Mouse (Mus musculus) layer of hippocampus, adult 11-12 months (tissue): ENCODE measurements around the gene Clip4.
"Not testable (repeated sequence)": the region's sequence is repeated elsewhere in the genome, so short reads cannot be mapped to it uniquely, and the experiment has no call there.

Experiments used
- DNase-seq: peaks from one replicate; pipeline ENCODE4 v3.0.0; 2022; ENCODE audit warnings: low spot score

The Clip4 gene

DNA sequence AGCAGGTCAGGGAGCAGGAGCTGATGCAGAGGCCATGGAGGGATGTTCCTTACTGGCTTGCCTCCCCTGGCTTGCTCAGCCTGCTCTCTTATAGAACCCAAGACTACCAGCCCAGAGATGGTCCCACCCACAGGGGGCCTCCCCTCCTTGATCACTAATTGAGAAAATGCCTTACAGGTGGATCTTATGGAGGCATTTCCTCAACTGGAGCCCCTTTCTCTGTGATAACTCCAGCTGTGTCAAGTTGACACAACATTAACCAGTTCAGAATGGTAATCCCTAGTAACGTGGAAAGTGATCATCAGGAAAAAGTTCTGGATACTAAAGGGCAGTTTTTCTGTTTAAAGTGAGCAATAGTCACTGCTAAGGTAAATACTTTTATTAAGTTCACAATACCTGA lies at the start of gene Clip4:
Gene Clip4 (plus strand): TSS at position 301 of the 400 bp plus-strand sequence.
- not testable (repeated sequence) for DNase-seq

DNA sequence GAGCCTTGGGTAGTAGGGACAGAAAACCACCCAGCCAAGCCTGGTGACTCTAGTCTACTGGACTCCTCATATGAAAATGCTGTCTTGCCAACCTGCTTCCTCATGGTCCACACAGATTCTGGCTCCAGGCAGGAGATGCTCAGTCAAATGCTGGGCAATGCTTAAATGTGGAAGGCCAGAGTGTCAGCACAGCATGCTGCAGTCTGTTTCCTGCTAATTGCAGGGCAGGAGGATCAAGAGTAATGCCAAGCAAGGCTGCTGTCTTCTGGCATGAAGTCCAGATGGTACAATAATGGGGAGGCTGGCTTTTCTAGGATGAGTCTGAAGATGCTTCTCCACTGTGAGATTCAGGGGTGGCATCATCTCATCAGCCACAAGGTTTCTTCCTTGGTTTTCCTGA lies 47.8 kb upstream of the Clip4 start:
- DNase-seq, result no peak

DNA sequence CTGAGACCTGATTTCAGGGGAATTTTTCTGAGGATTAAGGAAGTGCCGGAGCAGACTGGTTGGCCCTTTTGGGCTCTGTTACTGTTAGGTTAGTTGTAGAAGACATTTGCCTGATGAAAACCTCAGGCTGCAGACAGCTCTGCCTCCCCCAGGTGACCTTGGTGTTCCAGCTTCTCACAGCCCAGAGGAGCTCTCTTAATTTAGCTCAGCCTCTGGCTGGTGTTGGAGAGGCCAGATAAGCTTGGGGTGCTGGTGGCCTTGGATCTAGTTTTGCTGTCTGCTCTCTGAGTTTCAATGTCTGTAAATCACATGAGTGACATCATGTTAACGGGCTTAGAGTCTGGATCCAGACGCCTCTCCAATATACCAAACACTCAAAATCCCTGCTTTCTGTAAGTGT lies 47.3 kb upstream of the Clip4 start:
- no peak for DNase-seq

DNA sequence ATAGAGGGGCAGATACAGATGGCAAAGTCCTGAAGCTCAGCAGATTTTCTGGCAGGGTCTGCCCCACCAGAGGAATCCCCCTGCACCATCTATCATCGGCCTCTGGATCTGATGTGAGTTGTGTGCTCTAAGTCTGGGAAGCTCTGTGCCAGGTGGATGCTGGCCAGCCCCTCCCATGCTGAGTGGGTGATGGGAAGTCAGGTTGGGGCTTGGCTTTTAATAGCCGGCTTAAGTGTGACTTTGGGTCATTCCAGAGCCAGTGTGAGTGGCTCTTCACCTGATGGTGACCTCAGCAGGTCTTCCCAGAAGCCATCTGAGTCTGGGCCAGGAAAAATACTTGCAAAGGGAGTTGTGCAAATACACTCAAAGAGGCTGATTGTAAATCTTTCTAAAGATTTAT lies 37.6 kb upstream of the Clip4 start:
- no peak for DNase-seq

DNA sequence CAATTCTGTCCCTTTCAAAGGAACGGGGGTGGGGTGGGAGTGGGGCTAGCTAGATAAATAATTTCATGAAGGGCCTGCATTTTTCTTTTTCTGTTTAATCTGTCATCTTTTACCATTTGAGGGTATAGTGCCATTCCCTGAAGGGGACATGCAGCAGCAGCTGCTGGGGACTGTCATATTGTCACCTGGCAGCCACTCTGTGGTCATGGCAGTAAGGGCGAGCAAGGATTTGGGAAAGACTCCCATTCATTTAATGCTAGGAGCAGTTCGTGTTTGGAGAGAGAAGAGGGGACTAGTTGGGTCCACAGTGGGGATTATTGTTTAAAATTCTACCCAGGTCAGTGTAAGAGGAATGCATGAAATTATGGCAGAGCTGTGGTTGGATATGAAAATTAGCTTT lies 31.8 kb upstream of the Clip4 start:
- no peak for DNase-seq

DNA sequence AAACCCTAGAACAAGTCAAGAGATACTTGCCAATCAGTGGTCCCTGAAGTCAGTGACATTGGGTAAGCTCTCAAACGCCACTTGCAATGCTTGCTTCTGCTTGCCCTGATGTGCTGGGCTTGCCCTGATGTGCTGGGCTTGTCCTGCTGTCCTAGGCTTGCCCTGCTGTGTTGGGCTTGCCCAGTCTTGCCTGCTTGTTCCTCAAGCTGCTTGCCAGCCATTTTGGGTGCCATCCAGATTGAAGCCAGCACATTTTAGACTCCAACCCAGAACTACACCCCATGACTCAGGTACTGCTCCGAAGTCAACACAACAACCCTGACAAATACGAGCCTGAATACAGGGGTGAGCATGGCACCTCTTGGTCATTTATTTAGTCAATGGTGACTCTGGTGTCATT lies 26.1 kb upstream of the Clip4 start:
- DNase-seq, result no peak

DNA sequence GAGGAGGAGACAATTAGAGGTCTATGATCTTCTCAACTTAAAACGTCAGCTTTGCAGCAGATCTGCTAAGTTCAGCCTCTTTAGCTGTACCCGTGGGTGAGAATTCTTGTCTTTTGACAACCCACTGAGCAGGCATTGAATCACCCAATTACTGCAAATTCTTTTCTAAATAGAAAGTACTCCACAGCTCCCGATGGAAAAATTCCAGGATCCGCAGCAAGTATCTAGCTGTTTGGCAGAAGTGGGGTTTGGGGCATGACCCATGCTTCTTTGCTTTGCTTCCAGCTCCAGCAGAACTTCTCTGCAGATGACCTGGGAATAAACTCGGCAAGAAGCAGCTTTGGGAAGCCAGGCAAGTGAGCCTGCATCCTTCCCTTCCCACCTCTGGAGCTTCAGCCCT lies 25.3 kb upstream of the Clip4 start:
- peak; percentile 41 for DNase-seq

DNA sequence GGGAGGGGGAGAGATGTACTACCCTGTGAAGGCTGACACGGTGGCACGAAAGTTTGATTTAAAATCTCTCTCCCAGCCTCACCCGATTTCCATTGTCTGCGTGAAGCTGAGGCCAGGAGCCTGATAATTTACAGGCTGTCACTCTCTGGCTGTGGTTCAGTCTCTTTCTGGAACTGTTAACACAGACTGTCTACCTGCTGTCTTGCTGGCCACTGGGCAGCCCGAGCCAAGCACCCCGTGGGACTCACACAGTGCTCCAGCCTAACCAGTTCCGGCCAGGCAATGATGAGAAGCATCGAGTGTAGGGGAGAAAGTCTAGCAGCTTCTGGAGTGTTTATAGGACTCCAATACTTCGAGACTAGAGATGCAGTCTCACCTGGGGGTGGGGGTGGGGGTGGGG lies 22.2 kb upstream of the Clip4 start:
- no peak for DNase-seq

DNA sequence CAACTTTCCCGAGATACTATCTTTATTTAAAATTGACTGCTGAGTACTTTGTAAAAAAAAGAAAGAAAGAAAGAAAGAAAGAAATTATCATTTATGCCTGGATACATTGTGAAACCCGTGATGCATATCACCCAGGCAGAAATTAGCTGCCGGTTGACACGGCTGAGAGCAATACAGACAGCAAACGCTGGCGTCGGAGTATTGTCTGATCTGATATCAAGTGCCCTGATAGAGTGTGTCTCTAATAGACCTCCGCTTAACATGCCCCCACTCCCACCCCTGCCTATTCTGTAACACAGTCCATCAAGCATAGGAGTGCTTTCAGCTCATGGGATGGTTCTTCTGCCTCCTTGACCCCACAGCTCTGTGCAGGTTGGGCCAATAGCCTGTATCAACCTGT lies 20.7 kb upstream of the Clip4 start:
- DNase-seq, result no peak

DNA sequence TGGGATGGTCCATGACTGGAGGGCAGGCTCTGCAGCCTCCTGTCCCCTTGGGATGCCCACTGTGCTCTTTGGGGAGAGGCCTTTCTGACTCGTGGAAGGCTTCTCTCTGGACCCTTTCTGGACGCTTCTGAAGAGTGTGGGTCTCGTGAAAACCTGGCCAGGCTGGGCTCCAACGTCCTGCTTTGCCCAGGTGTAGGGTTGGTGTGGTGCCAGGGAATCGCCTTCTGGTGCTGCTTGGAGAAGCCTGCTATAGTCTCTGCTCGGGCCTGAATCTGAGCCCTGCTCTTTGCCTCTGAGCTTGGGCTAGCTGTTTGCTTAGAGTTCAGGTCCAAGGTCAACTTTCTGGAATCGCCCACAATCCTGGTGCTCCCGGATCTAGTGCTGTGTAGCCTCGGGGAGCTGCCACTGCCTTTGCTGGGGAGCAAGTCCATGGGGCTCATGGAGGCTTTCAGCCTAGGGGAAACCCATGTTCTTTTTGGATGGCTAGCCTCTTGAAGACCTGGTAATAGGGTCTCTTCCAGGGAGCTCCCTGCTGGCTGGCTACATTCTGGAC lies 18.6 kb upstream of the Clip4 start:
- DNase-seq, result no peak

DNA sequence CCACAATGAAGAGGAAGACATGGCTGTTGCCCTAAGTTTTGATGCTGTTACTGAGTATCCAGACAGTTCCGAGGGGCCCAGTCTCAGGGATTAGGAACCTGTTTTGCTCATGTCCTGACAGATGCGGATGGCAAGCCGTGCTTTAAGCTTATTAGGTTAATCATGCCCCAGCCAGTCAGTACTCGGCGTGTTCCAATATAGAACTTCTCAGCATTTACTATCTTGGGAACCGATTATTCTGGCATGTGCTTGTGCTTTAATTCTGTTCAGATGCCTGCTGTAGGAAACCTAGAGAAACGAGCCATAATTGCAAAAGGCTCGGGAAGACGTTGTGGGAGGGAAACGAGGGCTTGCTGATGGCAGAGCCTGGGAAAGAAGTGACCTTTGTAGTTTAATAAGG lies 15.4 kb upstream of the Clip4 start, which contains the start of gene Pcare:
Gene Pcare (minus strand): TSS at position 64 of the 400 bp plus-strand sequence.
- DNase-seq, result no peak

DNA sequence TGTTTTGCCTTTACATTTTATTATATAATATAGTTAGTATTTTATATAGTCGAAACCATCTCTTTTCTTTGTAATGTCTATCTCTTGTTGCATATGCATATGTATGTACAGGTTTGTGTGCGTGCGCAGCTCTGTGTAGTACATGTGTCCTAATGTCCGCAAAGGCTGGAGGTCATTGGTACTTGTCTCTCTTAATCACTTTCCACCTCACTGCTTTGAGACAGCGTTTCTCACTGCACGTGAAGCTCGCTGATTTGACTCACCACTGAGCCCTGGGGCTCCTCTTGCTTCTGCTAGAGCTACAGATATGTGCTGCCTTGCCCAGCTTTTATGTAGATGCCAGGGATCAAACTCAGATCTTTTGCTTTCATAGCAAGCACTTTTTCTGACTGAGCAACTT lies 7.7 kb upstream of the Clip4 start:
- DNase-seq, result no peak

DNA sequence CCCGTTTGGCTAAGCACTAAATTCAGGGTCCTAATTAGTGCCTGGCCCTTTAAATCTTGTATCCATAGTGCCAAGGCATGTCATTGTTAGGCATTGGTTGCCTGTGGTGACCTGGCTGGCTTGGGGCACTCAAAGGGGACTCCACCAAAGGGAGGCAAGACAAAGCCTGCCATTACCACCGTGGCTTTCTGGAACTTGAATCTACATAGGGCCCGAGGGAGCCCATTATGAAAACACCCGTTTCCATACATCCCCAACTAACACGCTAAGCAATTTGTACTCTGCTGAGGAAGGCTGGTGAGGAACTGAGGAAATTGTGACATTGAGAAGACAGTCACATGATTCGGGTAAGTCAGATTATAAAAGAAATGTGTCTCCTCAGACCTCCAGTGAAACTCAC lies 1.3 kb downstream of the Clip4 start:
- DNase-seq, result no peak

DNA sequence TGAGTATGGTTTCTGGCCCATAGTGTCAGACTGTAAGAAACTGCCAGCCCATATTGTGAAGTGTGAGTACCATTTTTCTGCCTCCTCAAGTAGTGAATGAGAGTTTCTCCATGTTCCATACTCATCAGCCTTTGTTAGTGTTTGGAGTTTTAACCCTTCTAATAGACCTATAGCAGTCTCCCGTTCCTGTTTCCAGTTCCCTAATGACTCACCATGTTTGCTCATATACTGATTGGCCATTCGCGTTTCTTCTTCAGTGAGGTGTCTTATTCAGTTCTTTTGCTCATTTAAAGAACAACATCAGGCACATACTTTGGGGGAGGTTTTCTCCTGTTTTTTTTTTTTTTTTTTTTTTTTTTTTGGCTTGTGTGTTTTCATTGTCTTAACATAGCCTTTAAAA lies 2.4 kb downstream of the Clip4 start:
- DNase-seq, result no peak

DNA sequence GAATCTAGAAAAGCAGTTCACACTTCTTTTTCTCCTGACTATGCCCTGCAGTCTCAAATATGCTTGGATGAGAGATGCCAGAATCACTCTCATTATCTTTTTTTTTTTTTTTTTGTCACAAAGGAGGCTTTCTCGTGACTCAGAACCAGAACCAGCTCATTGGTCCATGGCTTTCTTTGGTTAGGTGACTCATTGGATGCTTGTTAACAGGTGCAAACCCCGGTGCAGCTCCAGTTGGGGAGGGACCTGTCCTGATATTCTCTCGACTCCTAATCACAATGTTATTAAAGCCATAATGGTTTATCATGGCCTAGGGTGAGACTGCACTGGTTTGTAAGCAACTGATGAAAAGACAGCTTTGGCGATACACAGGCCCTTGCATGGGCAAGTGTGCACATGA lies 5.9 kb downstream of the Clip4 start:
- no peak for DNase-seq

DNA sequence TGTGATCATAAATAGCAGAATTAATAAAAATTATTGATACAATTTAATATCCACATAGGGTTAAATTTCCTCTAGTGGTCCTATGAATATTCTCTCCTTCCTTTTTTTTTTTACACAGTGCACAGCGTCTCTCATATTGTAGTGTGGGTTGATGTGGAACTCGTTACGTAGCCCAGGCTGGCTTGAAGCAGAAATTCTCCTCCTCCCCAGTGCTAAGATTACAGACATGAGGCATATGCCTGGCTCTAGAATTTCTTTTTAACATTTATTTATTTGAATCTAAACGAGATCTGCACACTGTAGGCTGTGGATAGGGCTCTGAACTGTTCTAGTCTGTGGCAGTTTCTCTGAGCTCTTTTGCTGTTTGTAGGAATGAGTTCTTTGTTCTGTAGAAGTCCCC lies 7.0 kb downstream of the Clip4 start:
- no peak for DNase-seq

DNA sequence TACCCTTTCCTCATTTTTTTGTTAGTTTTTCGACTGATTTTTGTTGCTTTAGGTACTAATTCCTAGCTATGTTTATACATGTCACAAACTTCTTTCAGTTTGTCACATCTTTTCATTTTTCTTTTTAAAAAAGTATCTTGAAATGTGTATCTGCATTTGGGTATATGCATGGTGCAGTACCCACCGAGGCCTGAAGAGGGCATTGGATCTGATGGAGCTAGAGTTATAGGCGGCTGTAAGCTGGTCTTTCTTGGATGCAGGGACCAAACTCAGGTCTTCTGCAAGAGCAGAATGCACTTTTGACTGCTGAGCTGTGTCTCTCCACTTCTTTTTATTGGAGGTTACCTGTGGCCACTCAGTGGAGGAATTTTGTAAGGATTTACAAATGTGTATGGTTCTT lies 10.4 kb downstream of the Clip4 start:
- no peak for DNase-seq

DNA sequence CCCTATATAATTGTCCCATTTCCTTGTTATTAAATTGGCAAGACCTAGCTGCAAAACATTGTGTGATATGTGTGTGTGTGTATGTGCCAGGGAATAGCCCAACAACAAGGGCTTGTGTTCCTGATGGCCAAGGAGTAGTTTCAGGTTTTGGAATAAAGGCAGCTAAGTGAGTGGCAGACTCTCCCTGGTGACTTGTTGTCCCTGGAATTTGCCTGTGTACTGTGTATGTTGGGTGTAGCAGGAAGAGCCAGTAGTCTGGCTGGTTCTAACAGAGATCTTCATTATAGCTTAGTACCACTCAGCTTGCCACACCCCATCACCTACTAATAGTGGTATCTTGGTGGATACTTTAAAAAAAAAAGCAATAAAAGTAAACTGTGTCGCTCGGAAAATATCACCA lies 12.2 kb downstream of the Clip4 start:
- DNase-seq, result no peak

DNA sequence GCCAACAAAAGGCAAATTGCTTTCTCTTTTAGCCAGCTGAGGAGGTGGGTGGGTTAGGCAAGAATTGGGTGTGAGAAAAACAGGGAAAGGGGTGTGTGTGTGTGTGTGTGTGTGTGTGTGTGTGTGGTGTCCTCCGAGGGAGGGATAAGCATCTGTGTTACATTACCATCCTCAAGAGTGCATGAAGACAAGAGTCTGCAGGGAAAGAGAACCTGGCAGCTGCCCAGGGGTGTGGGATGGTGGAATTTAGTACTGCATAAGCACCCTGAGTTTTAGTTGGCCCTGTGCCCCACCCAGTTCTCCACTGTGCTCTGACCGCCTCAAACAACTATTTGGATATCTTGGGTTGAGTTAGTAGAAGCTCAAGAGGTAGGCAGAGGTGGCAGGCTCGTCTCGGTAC lies 12.7 kb downstream of the Clip4 start:
- DNase-seq, result peak; percentile 60

DNA sequence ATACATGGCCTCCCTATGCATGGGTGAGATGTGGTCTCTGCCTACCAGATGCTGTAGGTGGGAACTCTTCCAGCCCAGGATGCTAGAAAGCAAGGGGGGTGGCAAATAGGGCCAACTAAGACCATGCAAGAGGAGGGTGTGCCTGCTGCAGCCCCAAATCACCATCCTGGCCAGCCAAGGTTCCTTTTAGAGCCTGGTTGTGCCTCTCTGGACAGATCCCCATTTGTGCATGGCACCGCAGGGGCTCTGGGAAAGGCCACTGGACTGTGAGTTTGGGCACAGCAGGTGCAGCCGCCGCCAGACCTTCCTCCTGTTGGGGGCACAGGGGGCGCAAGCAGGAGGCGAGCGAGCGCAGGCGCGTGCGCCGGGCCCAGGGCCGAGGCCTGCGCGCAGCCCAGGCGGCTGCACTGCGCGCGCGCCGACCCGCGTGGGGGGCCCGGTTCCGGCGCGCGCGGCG lies 14.0 kb downstream of the Clip4 start:
- DNase-seq, result peak; percentile 21

DNA sequence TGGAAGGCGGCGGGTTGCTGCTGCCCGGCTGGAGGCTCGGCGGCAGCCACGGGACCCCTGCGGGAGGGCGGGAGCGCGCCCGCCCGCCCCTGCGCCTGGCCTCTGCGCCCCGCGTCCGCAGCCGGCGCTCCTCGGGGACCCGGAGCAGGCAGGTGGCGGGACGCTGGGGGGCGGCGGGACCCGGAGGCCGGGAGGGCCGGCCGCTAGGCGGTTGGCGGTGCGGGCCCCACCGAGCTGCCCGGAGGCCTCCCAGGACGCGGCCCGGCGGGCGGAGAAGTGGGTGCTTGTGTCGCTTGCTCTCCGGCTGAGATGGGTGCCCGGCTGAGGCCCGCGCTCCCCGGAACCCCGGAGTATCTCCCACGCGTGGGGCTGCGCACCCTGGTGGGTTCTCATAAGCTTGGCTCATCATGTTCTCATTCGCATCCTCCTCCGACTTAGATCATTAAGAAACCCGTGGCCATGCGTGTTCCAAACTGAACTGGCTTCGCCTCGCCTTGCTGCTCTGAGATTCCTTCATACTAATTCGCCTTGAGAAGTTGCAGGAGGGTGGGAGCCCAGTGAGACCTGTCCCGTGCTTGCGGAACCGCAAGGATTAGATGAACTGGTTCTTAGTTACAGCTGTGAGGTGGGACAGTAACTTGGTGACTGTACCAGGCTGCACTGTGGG lies 14.6 kb downstream of the Clip4 start:
- DNase-seq, result peak; percentile 25

DNA sequence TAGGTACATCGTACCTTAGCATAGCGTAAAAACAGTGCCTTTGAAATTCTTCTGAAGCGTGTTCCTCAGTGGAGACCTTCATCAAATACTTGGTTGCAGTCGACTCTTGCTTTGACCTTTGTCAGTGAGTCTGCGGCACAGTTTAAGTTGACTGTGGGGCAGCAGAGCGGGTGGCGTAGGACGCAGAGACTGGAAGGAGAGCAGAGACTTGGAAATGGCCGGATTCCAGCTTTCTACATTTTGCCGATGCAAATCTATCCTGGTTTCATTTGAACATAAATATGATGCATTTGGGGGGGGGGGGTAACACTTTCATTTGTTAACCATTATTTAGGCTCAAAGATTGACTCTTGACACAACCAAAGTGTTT lies 15.1 kb downstream of the Clip4 start:
- no peak for DNase-seq

DNA sequence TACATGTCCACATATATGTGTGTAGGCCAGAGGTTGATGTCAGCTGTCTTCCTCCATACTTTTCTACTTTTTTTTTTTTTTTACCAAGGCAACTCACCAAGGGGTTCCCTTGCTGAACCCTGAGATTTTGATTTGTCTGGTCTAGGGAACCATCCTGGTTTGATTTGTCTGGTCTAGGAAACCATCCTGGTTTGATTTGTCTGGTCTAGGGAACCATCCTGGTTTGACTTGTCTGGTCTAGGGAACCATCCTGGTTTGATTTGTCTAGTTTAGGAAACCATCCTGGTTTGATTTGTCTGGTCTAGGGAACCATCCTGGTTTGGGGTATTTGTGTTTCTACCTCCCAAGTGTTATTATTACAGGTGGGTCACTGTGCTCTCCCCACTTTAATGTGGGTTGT lies 18.2 kb downstream of the Clip4 start:
- DNase-seq, result no peak

DNA sequence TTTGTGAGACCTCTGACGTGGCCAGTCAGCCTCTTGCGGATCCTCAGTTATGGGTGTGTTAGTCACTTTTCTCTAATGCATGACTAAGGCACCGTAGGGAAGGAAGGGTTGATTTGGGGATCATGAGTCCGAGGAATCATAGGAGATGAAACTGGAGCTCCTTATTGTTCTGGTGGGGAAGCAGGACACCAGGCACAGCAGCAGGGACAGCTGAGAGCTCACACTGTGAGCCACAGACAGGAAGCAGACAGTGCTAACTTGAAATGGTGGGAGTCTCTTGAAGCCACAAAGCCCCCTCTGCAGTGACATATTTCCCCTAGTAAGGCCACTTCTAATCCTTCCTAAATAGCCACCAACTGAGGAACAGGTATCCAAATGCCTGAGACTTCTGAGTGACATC lies 22.8 kb downstream of the Clip4 start:
- DNase-seq, result no peak
